Mouse (Mus musculus) T-helper 1 cell (primary cell): ENCODE measurements around the gene Ror1.

Experiments
- in situ Hi-C: fragments of 300-600 bp; cut with MboI, MseI; formaldehyde crosslinking; loops from one replicate; pipeline ENCODE4 v1.15.1; 2025; ENCODE audit warnings: high pct_unique_total_duplicates

The Ror1 gene

DNA sequence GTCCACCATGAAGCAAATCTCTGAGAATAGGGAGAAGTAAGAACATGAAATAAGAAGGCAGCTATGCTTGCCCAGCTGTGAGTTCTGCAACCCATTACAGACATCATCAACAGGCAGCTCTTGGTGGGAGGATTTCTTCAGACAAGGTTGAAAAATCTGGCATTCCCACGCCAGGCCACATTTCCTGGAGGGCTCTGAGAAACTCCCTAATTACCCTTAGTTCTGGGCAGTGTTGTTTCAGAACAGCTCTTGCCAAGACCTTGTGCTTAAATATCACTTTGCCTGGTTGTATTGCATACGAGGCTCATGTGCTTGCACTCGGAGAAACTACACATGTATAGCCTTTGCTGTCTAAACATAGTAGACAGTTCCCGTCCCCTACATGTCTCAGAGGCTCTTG lies 211.8 kb downstream of the Ror1 start:
- in situ Hi-C loops: no loop called here

DNA sequence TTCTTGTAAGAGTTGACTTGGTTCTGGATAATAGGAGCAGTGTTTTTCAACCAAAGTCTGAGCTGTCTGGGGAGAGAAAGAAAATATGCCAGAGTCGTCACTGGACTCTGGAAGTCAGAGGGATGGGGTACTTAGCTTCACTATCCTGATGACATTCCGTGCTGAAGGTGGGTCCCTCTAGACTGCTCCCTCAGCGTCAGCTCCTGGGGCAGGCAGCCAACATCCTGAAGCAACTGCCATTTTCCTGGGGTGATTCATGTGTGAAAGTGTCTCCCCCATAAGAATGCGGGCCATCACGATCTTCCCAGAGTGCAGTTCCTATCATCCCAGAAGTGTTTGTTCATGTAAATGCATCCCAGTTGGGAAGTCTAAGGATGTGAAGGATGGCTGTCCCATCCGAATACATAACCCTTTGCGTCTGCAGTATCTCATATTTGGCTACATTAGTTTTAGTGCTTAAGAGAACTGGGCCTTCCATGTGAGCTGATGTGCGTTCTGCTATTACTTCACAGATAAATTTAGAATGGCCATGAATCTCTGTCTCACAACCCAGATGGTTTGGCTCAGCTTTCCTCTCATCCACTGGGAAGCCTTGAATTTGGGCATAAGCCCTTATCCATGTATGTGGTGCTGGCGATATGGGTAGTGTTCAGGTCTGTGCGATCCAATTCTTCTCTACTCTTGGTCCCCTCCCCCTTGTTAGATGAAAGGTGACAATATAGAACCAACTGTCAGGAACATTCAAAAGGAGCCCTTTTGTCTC lies 216.4 kb downstream of the Ror1 start:
- in situ Hi-C loops: no loop called here

DNA sequence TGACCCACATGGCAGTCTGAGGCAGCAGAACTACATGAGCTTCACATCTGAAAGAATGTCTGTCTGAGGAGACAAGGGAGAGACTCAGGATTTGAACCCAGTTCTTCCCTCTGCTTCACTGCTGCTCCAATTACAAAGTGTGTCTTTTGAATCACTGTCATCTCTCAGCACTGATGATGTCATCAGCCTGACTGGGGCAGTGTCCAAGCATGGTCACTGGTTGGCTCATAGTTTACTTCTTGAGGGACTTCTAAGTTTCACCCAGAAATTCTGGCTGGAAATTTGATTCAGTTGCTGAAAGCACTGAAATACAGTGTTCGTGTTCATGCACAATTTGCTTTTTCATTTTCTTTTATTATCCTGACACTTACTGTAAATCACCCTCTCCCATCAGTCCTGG lies 219.5 kb downstream of the Ror1 start:
- in situ Hi-C loops: no loop called here

DNA sequence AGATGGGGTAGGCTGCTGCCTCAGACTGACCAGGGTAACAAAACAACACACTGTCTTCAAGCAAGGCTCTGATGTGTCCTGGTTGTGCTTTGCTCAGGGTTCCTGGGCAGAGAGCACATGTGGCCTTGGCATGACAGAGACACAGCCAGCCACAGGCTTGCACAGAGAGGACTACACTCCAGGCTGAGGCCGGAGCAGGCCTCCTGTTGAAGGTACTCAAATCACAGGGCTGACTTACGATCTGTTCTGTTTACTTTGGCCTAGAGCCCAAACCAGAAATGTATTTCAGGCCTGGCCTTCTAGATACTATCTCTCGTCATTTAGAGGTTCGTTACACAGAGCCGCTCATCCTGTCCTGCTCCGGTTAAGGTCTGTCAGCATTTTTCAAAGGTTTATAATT lies 226.2 kb downstream of the Ror1 start:
- in situ Hi-C loops: no loop called here

DNA sequence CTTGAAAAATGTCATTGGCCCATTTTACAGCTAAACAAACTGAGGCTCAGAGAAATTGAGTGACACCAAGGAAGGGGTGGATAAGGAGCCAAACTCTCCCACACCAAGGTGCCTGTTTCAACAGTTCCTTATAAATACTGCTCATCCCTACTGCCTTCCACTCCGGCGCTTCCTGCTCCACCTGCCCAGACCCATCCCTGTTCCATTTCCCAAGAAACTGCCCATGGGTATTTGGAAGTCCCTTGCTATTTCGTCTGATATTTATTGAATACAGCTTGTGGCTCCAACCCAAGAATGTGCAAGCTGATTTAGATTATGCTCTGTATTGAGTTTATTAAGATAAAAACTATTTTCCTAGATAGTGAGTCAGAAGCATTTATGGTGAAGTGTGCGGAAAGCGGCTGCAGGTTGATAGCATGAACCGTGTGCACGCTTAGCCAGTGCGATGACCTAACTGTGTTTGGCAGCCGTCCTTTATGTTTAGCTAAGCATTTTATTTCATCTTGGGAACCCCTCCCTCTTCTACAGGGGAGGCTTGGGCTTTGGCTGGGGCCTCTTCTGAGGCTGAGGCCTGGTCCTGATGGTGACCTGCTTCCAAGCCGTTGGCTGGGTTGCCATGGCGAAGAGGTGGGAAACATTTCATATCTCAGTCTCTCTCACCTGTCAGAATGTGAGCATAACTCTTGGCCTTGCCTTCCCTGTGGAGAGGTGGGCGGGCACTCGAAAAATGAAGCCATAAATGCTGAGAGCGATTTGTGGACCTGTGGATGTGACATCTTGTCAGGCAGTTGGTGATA lies 229.3 kb downstream of the Ror1 start:
- in situ Hi-C loops: no loop called here

DNA sequence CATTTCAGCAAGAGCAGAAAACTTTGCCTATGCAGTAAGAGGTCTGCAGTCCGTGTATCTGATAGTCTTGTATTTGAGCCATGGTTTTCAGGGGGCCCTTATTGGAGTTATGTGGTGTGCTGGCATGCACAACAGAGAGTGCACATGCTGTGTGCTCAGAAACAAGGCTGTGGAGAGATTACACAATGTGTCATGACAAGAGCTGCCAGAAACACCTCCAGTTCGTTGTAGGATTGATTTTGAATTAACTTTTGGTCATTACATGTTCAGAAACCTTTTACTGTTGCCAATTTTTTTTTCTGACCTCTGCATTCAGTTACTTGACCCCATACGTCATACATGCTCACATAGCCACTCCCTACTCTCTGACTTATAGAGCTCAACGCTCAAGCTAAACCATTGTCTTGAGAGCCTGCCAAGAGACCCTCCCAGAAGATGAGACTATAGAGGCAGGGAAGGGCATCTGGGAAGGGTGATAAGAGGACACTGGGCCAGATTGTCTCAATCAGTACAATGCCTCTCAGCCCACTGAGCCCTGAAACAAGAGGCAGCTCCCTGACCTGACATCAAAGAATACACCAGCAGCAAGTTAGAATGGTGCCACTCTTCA lies 232.9 kb downstream of the Ror1 start:
- in situ Hi-C loops: no loop called here

DNA sequence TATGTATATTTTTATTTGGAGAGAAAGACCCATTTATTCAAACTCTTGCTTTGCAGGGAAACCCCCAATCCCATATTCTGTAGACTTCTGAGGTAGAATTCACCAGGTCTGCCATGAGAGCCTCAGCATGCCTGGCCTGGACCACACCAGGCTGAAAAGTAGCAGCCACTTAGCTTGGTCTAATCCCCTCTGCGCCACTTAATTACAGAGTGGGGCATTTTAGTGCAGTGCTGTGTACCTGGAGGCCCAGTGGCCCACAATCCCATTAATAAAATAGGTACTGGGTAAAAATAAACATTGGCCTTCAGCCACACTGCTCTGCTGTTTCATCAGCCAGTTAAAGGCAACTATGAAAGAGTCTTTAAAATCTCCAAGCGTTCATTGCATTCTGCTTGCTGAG lies 239.6 kb downstream of the Ror1 start:
- in situ Hi-C loops: no loop called here

DNA sequence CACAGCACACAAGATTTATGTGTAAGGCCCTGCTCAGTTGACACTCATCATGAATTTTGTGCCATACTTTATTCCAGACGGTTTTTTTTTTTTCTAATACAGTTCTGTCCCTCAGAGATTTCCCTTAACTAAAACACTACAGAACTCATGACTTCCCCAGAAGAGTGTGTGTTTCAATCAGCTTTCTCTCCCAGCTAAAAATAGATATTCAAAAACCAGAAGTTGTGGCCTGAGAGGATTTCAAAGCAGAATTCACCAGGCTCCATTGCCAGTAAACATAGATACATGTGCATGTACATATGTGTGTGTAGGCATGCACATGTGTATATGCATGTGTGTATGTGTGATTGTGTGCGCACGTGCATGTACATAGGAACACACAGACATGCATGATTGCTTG lies 252.2 kb downstream of the Ror1 start:
- in situ Hi-C loops: no loop called here

DNA sequence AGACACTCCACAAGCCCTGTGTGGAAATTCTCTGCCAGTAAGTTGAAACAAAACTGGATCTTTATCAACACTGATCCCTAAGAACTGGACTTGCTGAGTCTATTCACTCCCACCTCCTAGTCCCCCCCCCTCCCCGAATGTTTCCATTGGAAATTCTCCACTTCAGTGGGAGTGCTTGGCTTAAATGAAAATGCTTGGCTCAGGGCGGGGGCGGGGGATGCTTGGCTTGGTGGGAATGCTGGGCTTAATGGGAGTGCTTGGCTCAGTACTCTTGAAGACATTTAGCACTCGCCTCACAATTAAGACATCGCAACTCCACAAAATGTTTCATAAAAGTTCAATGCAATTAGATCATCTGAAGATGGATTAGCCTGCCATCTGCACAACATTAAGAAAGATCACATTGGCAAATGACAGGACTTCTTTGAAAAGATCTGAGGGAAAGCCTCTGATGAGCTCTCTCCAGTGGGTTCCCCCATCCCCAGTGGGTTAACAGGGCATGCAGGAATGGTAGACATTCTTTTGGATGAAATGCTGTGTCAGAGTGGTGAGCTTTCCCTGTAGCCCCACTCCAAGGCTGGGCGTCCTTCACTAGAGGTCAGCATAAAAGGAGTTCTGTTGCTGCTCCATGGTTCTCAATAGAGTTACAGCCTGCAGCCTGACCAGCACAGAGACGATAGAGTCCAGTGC lies 254.7 kb downstream of the Ror1 start:
- in situ Hi-C loops: no loop called here

DNA sequence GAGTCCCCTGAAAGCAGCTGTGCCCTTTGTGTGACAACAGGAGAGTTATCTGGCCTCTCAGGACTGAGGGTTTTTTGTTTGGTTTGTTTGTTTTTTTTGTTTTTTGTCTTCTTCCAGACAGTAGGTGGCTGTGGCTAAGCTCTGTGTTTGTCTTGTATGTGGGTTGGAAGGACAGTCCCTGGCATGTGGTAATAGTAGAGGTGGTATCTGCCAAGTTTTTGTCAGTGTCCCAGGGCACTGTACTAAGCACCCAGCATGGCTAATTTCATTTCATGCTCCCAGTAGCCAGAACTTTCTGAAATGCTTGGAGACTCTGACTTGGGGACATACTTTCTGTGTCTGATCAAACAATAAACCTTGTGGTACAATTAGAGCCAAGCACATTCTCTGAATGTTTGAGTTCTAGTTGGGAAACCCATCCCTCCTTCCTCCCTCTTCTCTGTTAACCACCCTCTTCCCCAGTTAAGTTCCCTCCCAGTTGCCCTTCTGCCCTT lies 256.3 kb downstream of the Ror1 start:
- in situ Hi-C loops: no loop called here

DNA sequence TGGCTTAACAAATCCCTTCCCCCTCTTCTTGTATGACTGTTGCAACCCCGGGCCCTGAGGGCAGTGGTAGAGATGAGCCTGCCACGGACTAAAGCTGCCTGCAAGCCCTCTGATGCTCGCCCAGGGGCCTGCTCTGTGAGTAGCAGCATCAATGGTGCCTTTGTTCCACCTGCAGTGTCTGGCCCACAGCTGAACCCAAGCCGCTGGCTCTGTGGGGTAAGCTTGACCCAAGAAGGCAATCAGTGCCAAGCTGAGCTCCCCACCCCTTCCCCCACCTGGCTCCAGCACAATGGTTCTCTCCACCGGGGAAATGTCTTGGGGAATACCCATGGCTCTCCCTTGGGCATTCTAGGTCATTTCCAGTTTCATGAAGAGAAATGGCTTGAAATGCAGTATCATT lies 260.0 kb downstream of the Ror1 start:
- in situ Hi-C loops: no loop called here

DNA sequence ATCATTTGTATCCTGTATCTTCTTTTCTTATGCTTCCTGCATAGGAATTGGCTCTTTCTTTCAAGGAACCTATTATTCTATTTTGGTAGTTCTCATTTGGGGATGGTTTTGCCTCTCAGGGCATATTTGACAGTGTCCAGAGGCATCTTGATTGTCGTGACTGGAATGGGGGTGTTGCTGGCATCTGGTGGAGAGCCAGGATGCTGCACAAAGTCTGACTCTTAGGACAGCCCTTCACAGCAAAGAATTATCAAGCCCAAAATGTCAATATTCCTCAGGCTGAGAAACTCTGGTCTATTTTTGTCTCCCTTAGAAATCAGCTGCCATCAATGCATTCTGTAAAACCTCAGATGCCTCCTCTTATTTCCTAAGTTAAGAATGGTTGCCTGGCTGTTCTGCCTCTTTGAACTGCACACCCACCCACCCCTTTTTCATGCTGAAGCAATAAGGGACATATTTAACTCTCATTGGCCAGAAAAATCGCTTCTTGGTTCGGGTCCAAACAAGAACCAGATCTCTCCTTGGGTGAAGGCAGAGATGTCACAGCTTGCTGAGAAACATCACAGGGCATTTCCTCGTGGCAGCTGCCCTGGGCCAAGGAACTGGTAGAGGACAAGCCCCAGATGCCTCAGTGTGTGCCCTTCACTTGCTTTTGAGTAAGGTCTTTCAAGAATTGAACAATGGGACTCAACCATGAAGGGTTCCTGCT lies 262.4 kb downstream of the Ror1 start:
- in situ Hi-C loops: no loop called here

DNA sequence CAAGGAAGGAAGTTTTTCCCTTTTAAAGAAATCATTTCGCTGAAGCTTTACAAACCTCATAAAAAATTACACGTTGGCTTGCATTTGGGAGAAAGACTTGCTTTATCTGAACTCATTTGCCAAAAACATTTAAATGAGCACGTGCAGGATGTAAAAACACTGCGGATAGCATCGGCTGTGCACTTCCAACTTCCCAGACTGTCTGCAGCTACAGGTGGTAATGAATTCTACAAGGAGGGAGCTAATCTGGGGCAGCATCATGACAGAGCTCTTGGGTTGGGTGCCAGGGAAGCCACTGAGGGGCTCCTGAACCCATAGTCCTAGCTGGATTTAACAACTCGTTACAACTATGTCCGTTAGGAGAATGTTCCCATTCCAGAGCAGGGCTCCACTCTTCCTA lies 268.1 kb downstream of the Ror1 start:
- in situ Hi-C loops: no loop called here

DNA sequence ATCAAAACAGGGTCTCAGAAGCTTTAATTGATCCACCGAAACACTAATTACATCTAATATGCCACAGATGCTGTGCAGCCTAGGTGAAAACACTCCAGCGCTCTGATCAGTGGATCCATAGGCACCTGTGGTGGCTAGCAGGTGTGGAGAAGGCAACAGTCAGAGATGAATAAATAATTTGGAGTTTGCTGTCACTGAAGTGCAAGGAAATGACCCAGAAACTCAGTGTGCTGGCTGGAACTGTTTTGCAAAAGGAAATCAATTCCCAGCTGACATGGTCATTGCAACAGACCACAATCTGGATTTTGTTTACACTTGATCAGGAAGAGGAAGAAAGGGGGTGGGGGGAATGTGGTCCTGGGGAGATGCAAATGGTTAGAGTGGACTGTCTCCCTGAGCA lies 273.1 kb downstream of the Ror1 start:
- in situ Hi-C loops: no loop called here

DNA sequence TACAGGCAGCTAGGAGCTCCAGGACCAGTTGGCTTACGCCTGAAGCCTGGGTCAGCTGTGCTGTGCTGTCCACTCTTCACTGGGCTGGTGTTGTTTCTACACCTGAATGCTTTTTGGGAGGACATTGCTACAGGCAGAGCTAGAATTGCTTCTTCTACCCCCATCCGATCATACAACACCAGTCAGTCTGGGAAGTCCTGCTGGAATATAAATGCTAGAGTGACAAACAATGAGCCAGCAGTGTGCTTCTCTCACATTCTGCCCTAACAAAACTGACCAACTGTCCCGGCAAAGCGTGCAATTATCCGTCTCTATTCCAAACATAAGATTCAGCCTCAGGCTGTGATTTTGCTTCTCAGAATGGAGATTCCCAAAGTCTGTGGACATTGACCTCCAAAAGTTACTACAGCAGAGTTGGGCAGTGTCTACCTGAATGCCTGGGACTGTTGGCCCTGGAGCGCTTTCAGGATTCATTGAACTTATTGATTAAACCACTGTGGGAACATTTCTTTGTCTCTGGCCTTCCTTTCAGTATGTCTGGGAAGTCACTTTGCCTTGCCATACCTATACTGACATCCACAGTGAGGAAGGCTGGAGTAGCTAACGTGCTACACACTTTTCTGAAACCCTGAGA lies 274.1 kb downstream of the Ror1 start:
- in situ Hi-C loops: no loop called here

DNA sequence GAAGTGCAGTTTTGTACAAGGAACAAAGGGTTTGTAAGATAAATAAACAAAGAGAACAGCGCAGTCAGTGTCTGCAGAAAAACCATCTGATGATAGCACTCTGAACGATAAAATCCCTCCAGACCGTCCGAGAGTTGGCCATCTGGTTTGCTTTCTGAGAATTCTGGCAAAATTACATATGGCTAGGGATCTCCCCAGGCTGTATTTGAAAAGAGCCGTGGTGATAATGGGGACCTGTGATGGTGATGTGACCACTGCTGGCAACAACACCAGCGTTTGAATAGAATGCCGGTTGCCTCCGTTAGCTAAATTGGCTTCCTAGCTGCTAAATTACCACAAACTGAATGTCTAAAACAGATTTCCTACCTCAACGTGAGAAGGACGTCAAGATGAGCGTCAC lies 277.2 kb downstream of the Ror1 start:
- in situ Hi-C loops: no loop called here

DNA sequence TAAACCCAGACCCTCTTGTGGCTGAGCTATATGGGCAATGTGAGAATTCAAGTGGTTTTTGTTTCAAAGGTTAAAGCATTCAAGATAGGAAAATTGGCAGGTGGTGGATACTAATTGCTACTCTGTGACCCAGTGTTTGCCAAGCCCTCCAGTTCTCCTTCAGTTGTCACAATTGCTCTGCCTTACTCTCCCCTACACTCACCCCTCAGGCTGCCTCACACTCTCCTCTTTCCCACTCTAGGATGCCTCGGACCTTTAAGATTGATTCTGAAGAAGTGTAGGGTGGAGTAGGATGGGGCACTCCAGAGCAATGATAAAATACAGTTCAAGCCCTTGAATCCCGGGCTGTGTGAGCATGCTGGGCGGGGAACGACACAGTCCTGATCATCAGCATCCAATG lies 278.2 kb downstream of the Ror1 start:
- in situ Hi-C loops: no loop called here

DNA sequence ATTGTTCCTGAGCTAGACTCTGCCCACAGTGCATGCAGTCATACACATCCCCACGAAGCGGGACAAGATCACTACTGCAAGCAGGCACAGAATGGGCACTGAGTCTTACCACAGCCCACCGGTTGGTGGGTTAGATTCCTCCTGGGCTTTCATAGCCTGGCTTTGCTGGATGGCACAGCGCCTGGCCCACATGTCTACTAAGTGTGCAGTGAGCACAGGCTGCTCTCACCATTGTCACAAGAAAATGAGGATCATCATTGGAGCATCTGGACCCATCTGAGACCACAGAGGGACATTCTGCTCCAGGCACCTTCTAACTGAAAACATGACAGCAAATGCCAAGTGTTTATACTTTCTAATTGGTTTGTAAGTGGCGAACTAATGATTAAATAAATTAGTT lies 279.7 kb downstream of the Ror1 start:
- in situ Hi-C loops: no loop called here

DNA sequence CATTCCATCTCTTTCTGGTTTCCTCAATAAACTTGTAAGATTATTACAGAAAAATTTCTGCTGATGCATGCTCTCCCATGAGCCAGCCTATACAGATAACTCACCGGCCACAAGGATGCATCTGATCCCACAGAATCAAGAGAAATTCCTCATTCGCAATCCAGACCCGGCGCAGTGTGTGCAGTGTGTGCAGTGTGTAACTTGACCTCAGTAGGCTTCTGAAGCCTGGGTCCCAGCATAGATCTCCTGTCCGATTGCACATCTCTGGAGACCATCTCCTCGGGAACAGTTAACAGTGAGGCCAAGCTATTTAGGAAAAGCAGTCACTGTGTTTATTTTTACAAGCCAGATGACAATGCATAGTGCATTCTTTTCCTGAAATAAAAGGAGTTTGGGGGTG lies 280.6 kb downstream of the Ror1 start:
- in situ Hi-C loops: no loop called here

DNA sequence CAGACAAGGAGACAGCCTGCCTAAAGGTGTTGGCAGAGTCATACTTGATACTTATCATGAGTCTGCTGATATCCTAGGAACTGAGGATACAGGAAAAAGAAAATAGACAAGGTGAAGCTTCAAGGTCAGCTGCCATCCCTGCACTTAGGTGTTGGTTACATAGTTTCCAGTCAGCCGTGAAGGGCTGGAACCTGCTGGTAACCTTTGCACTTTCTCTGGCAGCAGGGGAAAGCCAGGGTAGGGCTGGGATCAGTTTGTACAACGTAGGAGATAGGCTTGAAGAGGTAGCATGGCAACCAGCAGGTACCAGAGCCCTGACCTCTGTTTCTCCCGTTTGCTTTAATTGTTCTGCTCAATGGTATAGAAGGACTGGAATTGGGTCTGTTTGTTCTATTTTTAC lies 281.6 kb downstream of the Ror1 start:
- in situ Hi-C loops: no loop called here

DNA sequence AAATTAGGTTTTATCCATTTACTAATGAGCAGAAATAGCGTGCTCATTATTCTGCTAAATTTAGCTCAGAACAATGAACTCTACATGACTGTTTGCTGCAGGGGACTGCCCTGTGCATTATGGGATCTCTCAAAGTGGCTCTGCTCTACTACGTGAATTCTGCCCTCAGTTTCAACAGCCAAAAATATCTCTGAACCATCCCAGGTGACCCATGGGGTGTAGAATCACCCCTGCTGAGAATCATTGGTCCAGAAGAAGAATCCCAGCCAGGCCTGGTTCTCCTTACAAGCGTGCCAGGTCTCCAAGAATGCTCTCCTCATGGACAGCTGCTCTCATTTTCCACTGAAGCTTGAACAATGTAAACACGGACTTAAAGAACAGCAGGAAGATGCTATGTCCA lies 282.4 kb downstream of the Ror1 start:
- in situ Hi-C loops: no loop called here
